Mouse (Mus musculus) Muller cell, postnatal 12 days (primary cell): ENCODE data around the gene Vegfd.

Source experiments
- DNase-seq: peaks from one replicate; pipeline ENCODE4 v3.0.0-alpha.2; 2015; ENCODE audit errors: inconsistent ontology term

The Vegfd gene

GRCm38 (mm10) chrX:164419955-164420354, 46.8 kb downstream of the Vegfd start:
- no peak for DNase-seq

- no peak for DNase-seq
Observed at GRCm38 (mm10) chrX:164420518-164420917, 47.3 kb downstream of the Vegfd start.

GRCm38 (mm10) chrX:164424821-164425220, 51.6 kb downstream of the Vegfd start:
- DNase-seq: no peak

- no peak for DNase-seq
Observed at GRCm38 (mm10) chrX:164427295-164427694, 54.1 kb downstream of the Vegfd start.

- DNase-seq: no peak
Observed at GRCm38 (mm10) chrX:164428224-164428623, 55.0 kb downstream of the Vegfd start.

- DNase-seq: no peak
Observed at GRCm38 (mm10) chrX:164430621-164431020, 57.4 kb downstream of the Vegfd start.

- DNase-seq: no peak
Observed at GRCm38 (mm10) chrX:164431133-164431532, 58.0 kb downstream of the Vegfd start.

- no peak for DNase-seq
Observed at GRCm38 (mm10) chrX:164431541-164431940, 58.4 kb downstream of the Vegfd start.

GRCm38 (mm10) chrX:164432682-164433081, 59.5 kb downstream of the Vegfd start:
- DNase-seq: no peak

- no peak for DNase-seq
Observed at GRCm38 (mm10) chrX:164436709-164437108, 63.5 kb downstream of the Vegfd start, which contains the start of gene Asb11. Gene Asb11, plus strand, starts transcription at chrX:164436994.

GRCm38 (mm10) chrX:164439462-164439861, 66.3 kb downstream of the Vegfd start:
- no peak for DNase-seq

GRCm38 (mm10) chrX:164440140-164440539, 67.0 kb downstream of the Vegfd start:
- no peak for DNase-seq

- DNase-seq: no peak
Observed at GRCm38 (mm10) chrX:164440703-164441102, 67.5 kb downstream of the Vegfd start.

GRCm38 (mm10) chrX:164441306-164441705, 68.1 kb downstream of the Vegfd start:
- DNase-seq: no peak

GRCm38 (mm10) chrX:164445601-164446000, 72.4 kb downstream of the Vegfd start:
- no peak for DNase-seq

GRCm38 (mm10) chrX:164446106-164446551, 73.0 kb downstream of the Vegfd start:
- no peak for DNase-seq

- no peak for DNase-seq
Observed at GRCm38 (mm10) chrX:164446835-164447681, 73.9 kb downstream of the Vegfd start.

GRCm38 (mm10) chrX:164447682-164448071, 74.5 kb downstream of the Vegfd start:
- DNase-seq: no peak

GRCm38 (mm10) chrX:164449201-164449600, 76.0 kb downstream of the Vegfd start:
- peak; percentile 52 for DNase-seq
